Mouse (Mus musculus): ENCODE data around the gene 1700030K09Rik.

Gene 1700030K09Rik

GRCm38 (mm10) chr8:72443338-72443993 is at the start of gene 1700030K09Rik, which contains the start of gene Calr3:
Gene 1700030K09Rik, plus strand, starts transcription at chr8:72443880.
Gene Calr3, minus strand, starts transcription at chr8:72443870.
- DNase-seq (ENCODE audit: low read depth, low spot score), result peak; percentile 95

GRCm38 (mm10) chr8:72401381-72401780 is 42.3 kb upstream of the 1700030K09Rik start:
- DNase-seq (ENCODE audit: low read depth, low spot score), result no peak

GRCm38 (mm10) chr8:72402981-72403380 is 40.7 kb upstream of the 1700030K09Rik start:
- DNase-seq (ENCODE audit: low read depth, low spot score), result no peak

GRCm38 (mm10) chr8:72407878-72408277 is 35.8 kb upstream of the 1700030K09Rik start:
- no peak for DNase-seq (ENCODE audit: low read depth, low spot score)

- DNase-seq (ENCODE audit: low read depth, low spot score), result no peak
Observed at GRCm38 (mm10) chr8:72409443-72409842, 34.2 kb upstream of the 1700030K09Rik start.

- no peak for DNase-seq (ENCODE audit: low read depth, low spot score)
Observed at GRCm38 (mm10) chr8:72413839-72414238, 29.8 kb upstream of the 1700030K09Rik start.

- DNase-seq (ENCODE audit: low read depth, low spot score), result no peak
Observed at GRCm38 (mm10) chr8:72415252-72415651, 28.4 kb upstream of the 1700030K09Rik start.

- no peak for DNase-seq (ENCODE audit: low read depth, low spot score)
Observed at GRCm38 (mm10) chr8:72418073-72418472, 25.6 kb upstream of the 1700030K09Rik start.

- peak; percentile 11 for DNase-seq (ENCODE audit: low read depth, low spot score)
Observed at GRCm38 (mm10) chr8:72420571-72421361, 22.9 kb upstream of the 1700030K09Rik start.

GRCm38 (mm10) chr8:72421362-72422335 is 22.0 kb upstream of the 1700030K09Rik start, which contains the start of gene Eps15l1:
Gene Eps15l1, minus strand, starts transcription at chr8:72421460.
- DNase-seq (ENCODE audit: low read depth, low spot score), result peak; percentile 99

GRCm38 (mm10) chr8:72422926-72423325 is 20.8 kb upstream of the 1700030K09Rik start:
- DNase-seq (ENCODE audit: low read depth, low spot score), result no peak

- no peak for DNase-seq (ENCODE audit: low read depth, low spot score)
Observed at GRCm38 (mm10) chr8:72429676-72430075, 14.0 kb upstream of the 1700030K09Rik start.

- no peak for DNase-seq (ENCODE audit: low read depth, low spot score)
Observed at GRCm38 (mm10) chr8:72434952-72435351, 8.7 kb upstream of the 1700030K09Rik start.

- DNase-seq (ENCODE audit: low read depth, low spot score), result no peak
Observed at GRCm38 (mm10) chr8:72438248-72439015, 5.2 kb upstream of the 1700030K09Rik start.

- DNase-seq (ENCODE audit: low read depth, low spot score), result no peak
Observed at GRCm38 (mm10) chr8:72443994-72444350, 292 bp downstream of the 1700030K09Rik start.

GRCm38 (mm10) chr8:72445071-72445470 is 1.4 kb downstream of the 1700030K09Rik start:
- DNase-seq (ENCODE audit: low read depth, low spot score), result no peak

GRCm38 (mm10) chr8:72451516-72451915 is 7.8 kb downstream of the 1700030K09Rik start:
- no peak for DNase-seq (ENCODE audit: low read depth, low spot score)

GRCm38 (mm10) chr8:72453904-72454303 is 10.2 kb downstream of the 1700030K09Rik start:
- DNase-seq (ENCODE audit: low read depth, low spot score), result no peak

- DNase-seq (ENCODE audit: low read depth, low spot score), result no peak
Observed at GRCm38 (mm10) chr8:72455317-72455716, 11.6 kb downstream of the 1700030K09Rik start.

- no peak for DNase-seq (ENCODE audit: low read depth, low spot score)
Observed at GRCm38 (mm10) chr8:72457806-72458205, 14.1 kb downstream of the 1700030K09Rik start.

- DNase-seq (ENCODE audit: low read depth, low spot score), result no peak
Observed at GRCm38 (mm10) chr8:72458457-72458856, 14.8 kb downstream of the 1700030K09Rik start.

Data from embryo, embryonic 11.5 days (tissue).